In genomic region chr7:88945338-88945737, GRCm38 (mm10) we compare ENCODE assay signal across 20 mouse cellular contexts.
"Had no signal": no experiment of that assay in that cellular context is flagged by ENCODE, and none has a peak within 500 bp of the region (broad histone marks: within the 10 kb centered on the region; RNA-seq: fewer than 3 reads in every experiment).

No protein-coding gene starts in this region.

- H3K4me1 ChIP-seq: heart, embryonic 10.5 days; heart, embryonic 12.5 days; hindbrain, embryonic 10.5 days; hindbrain, embryonic 15.5 days; intestine, embryonic 15.5 days; limb, embryonic 13.5 days; limb, embryonic 15.5 days; liver, embryonic 12.5 days had no signal

- H3K9me3 ChIP-seq: heart, embryonic 10.5 days; heart, embryonic 12.5 days; hindbrain, embryonic 10.5 days; hindbrain, embryonic 13.5 days; hindbrain, embryonic 15.5 days; intestine, embryonic 15.5 days; limb, embryonic 13.5 days; limb, embryonic 15.5 days; liver, embryonic 12.5 days had no signal

- DNase-seq: gastrocnemius, postnatal 14 days; gastrocnemius, postnatal 36 days; heart, adult 11 months; heart, adult 2 months; heart, postnatal 10 days; heart, postnatal 4 days had no signal

- H3K4me2 ChIP-seq: heart, embryonic 12.5 days; hindbrain, embryonic 13.5 days; hindbrain, embryonic 15.5 days; intestine, embryonic 15.5 days; limb, embryonic 13.5 days; limb, embryonic 15.5 days; liver, embryonic 12.5 days had no signal

- H3K27ac ChIP-seq: heart, adult 2 months; heart, embryonic 10.5 days; hindbrain, embryonic 10.5 days; hindbrain, embryonic 13.5 days; hindbrain, embryonic 15.5 days; intestine, embryonic 15.5 days; layer of hippocampus, adult 2 months; left cerebral cortex, adult 2 months; limb, embryonic 13.5 days; limb, embryonic 15.5 days; liver, embryonic 12.5 days; liver, embryonic 14.5 days had no signal

- H3K27me3 ChIP-seq: heart, embryonic 12.5 days; hindbrain, embryonic 13.5 days; hindbrain, embryonic 15.5 days; intestine, embryonic 15.5 days; limb, embryonic 13.5 days; limb, embryonic 15.5 days; liver, embryonic 12.5 days had no signal

- H3K9ac ChIP-seq: heart, embryonic 12.5 days; hindbrain, embryonic 13.5 days; hindbrain, embryonic 15.5 days; intestine, embryonic 15.5 days; limb, embryonic 13.5 days; limb, embryonic 15.5 days; liver, embryonic 12.5 days; liver, embryonic 14.5 days had no signal

- H3K4me3 ChIP-seq: heart, adult 2 months; heart, embryonic 10.5 days; heart, embryonic 12.5 days; hindbrain, embryonic 10.5 days; hindbrain, embryonic 13.5 days; hindbrain, embryonic 15.5 days; intestine, embryonic 15.5 days; layer of hippocampus, adult 2 months; left cerebral cortex, adult 2 months; limb, embryonic 13.5 days; limb, embryonic 15.5 days; liver, embryonic 12.5 days had no signal

- H3K36me3 ChIP-seq: heart, embryonic 10.5 days; heart, embryonic 12.5 days; hindbrain, embryonic 10.5 days; hindbrain, embryonic 13.5 days; hindbrain, embryonic 15.5 days; intestine, embryonic 15.5 days; limb, embryonic 13.5 days; limb, embryonic 15.5 days; liver, embryonic 12.5 days had no signal

- ATAC-seq: inflammation-experienced regulatory T-cells, adult 6 months; intestine, embryonic 15.5 days; intestine, postnatal 0 days; liver, embryonic 12.5 days had no signal
